Mouse (Mus musculus) kidney, postnatal 0 days (tissue): ENCODE data around the gene Gnas. TPM values are rescaled to one million over a fixed set of nuclear protein-coding genes. Genes with fewer than 3 reads are reported as not detected.
"Not testable (repeated sequence)": the region's sequence is repeated elsewhere in the genome, so short reads cannot be mapped to it uniquely, and the experiment has no call there.

Source experiments
- ATAC-seq: fragments of 200-750 bp; cut with Nextera tagmentation; replicated peaks from 2 replicates; pipeline ENCODE4 v1.8.0; 2017; ENCODE audit warnings: low read depth, moderate number of reproducible peaks, moderate TSS enrichment, moderate library complexity; ENCODE audit not compliant: low FRiP score
- DNase-seq: peaks from one replicate; pipeline ENCODE4 v3.0.0-alpha.2; 2016; ENCODE audit warnings: low spot score
- H3K27ac ChIP-seq: fragments of 300-500 bp; sonication (generic); 2 replicates; pipeline ENCODE4 v1.5.1; 2014; ENCODE audit warnings: mild to moderate bottlenecking
- H3K27me3 ChIP-seq: fragments of 300-500 bp; sonication (generic); 2 replicates; pipeline ENCODE4 v1.6.1; 2014; ENCODE audit warnings: low read length, mixed read lengths; ENCODE audit not compliant: insufficient read depth
- H3K36me3 ChIP-seq: fragments of 300-500 bp; sonication (generic); 2 replicates; pipeline ENCODE4 v1.6.1; 2014; ENCODE audit warnings: low read length, mixed read lengths; ENCODE audit not compliant: insufficient read depth
- H3K4me1 ChIP-seq: fragments of 300-500 bp; sonication (generic); replicated peaks from 2 replicates; pipeline ENCODE4 v1.6.1; 2014; ENCODE audit warnings: antibody characterized with exemption, low read length, mixed read lengths; ENCODE audit not compliant: insufficient read depth
- H3K4me2 ChIP-seq: fragments of 300-500 bp; sonication (generic); 2 replicates; pipeline ENCODE4 v1.6.1; 2014; ENCODE audit warnings: mild to moderate bottlenecking, low read length, moderate library complexity, mixed read lengths
- H3K4me3 ChIP-seq: fragments of 300-500 bp; sonication (generic); replicated peaks from 2 replicates; pipeline ENCODE4 v1.5.1; 2014; ENCODE audit warnings: low read depth, low read length
- H3K9ac ChIP-seq: fragments of 300-500 bp; sonication (generic); 2 replicates; pipeline ENCODE4 v1.6.1; 2014; ENCODE audit warnings: low read depth, low read length
- H3K9me3 ChIP-seq: fragments of 300-500 bp; sonication (generic); replicated peaks from 2 replicates; pipeline ENCODE4 v1.6.1; 2016; ENCODE audit warnings: low read length, inconsistent platforms, mixed read lengths
- CTCF ChIP-seq: IDR thresholded peaks from 2 replicates; pipeline ENCODE4 v1.5.1; 2016; ENCODE audit warnings: antibody characterized with exemption, low read depth, mild to moderate bottlenecking, moderate library complexity
- WGBS: fragments of 180-500 bp; shearing (Covaris S2); extraction: QIAGEN DNeasy Blood & Tissue Kit; methylation state at CpG from one replicate; pipeline ENCODE4 v1.1.7; 2014; 5-methylcytosine and 5-hydroxymethylcytosine counted together
- polyA plus RNA-seq: library from polyadenylated mRNA; unstranded; fragments of >200 nt; fragmentation: Nextera tagmentation; extraction: Ambion mirVana; gene quantifications from 2 replicates; pipeline ENCODE4 v1.2.1, GENCODE M21; 2015

The Gnas gene
- polyA plus RNA-seq, 1 experiment from 2014 or later: 1,363 TPM

DNA sequence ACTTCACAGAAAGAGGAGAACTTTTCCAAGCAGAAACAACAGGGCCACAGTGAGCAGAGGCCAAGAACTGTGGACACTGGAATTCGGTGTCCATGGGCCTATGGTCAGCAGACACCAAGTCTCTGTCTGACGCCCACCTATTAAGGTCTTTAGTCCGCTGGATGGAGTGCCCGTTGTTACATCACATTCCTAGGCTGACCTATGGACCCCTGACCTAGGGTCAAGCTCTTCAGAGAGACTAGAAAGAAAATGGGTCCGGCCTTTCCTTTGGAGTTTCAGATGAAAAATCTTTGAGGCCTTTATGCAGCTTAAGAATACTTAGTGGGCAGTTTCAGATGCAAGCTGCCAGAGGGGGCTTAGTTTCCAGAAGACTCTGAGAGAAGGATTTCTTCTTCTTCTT is 21.5 kb downstream of the Gnas start:
- 28% methylated on average over 5 of the region's 5 CpGs for whole genome bisulfite sequencing
- Histone ChIP-seq H3K27ac (no peak overlapping the region), H3K36me3 (no peaks in the 10 kb centered on the region), H3K4me3 (no peak overlapping the region), H3K27me3 (no peaks in the 10 kb centered on the region), H3K4me2 (no peak overlapping the region), H3K4me1 (no peaks in the 10 kb centered on the region), H3K9ac (no peak overlapping the region), H3K9me3 (no peaks in the 10 kb centered on the region; the same call in 1 of the 2 replicates)
- DNase-seq (no peak), ATAC-seq (no peak)
- no peak for TF ChIP-seq CTCF

DNA sequence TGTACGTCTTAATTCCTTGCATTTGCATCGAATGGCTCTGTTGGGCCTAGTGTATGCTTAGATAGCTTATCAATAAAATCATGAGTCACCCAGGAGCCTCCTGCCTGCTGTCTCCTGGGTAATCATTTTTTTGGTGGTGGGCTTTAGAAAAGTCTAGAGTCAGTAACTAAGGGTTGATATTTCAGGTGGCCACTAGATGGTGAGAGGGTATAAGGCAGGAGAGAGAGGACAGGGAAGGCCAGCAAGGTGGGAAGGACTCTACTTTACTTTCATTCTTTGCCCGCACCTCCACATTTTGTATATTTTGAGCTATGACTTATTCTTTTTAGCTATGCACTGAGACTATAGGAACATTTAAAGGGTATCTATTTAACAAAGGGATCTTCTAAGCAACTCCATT is 23.8 kb downstream of the Gnas start:
- Histone ChIP-seq H3K9me3 (no peaks in the 10 kb centered on the region), H3K4me3 (no peak overlapping the region), H3K27me3 (no peaks in the 10 kb centered on the region), H3K4me1 (no peaks in the 10 kb centered on the region), H3K36me3 (no peaks in the 10 kb centered on the region), H3K4me2 (no peak overlapping the region), H3K27ac (no peak overlapping the region), H3K9ac (no peak overlapping the region)
- TF ChIP-seq CTCF: peak; percentile 53
- no peak for ATAC-seq
- DNase-seq: no peak
- 77% methylated on average over 3 of the region's 3 CpGs for WGBS

DNA sequence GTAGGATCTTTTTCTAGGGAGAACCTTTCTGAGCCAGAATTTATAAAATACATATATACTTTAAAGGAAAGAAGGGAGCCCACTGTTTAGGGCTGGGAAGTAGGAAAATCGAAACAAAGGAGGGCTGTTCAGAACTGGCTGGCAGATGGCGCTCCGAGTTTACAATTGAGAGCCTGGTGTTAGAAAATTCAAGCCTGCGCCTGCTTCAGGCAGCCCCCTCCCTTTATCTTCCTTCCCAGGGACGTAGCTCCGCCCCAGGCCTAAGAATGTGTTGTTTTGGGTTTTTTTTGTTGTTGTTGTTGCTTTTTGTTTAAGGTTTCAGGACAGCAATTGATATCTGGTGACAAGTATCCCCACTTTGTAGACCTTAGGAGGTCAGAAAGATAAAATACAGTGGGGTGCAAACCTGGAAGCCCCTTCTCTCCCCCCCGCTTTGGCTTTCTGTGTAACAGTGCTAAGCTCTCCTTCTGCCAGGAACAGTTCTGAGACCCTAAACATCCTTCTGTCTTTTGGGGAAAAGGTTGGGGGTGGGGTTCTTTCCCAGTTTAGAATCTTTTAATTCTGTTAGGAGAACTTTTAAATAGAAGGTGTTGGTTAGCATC is 26.9 kb downstream of the Gnas start:
- Histone ChIP-seq H3K4me2 (no peak overlapping the region), H3K4me1 (no peaks in the 10 kb centered on the region), H3K27ac (no peak overlapping the region), H3K9me3 (no peaks in the 10 kb centered on the region), H3K4me3 (no peak overlapping the region), H3K9ac (no peak overlapping the region), H3K27me3 (no peaks in the 10 kb centered on the region), H3K36me3 (no peaks in the 10 kb centered on the region)
- WGBS: 16% methylated on average over 7 of the region's 7 CpGs
- ATAC-seq (no peak), DNase-seq (peak; percentile 93)
- peak; percentile 85 for TF ChIP-seq CTCF

DNA sequence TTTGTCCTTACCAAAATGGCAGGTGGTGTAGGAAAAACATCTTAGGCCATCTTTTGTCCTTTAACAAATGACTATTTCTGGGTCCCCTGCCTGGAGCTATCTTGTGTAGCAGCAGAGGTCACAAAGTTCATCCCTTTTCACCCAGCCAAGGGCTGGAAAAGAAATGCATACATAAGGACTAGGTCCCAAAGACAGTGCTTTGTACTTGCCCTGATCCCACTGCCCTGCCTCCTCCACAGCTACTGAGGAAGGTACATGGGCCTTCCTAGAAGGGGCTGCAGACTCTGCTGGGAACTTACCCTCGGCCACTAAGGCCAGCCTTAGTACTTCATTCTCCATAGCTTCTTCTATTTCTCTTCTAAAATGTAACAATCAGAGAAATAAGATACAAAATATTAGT is 27.5 kb downstream of the Gnas start:
- Histone ChIP-seq H3K9me3 (no peaks in the 10 kb centered on the region), H3K27ac (no peak overlapping the region), H3K4me3 (no peak overlapping the region), H3K27me3 (no peaks in the 10 kb centered on the region), H3K4me2 (no peak overlapping the region), H3K9ac (no peak overlapping the region), H3K36me3 (no peaks in the 10 kb centered on the region), H3K4me1 (no peaks in the 10 kb centered on the region)
- no peak for ATAC-seq
- no peak for TF ChIP-seq CTCF
- WGBS: 75% methylated on average over 1 of the region's 1 CpGs
- no peak for DNase-seq

DNA sequence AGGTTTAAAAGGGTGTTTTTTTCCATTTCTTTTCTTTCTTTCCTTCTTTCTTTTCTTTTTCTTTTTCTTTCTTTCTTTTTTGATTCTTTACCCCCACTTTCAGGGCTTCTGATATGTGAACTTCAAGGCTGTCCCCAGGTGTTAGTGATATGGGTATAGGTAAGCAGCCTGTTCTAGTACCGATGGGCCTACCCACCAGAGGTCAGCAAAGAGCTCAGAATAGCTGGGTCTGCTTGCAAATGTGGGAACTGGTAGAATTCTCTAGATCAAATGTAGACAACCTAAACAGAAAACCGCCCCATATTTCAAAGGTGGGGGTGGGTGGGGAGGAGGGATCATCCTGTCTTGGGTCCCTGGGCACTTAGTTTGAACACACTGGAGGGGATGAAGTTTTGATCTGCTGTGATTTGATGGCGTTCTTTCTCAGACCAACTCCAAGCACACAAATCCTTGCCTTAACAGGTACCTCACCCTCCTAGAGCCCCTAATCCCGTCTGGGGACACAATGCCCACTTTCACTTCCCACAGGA is 28.1 kb downstream of the Gnas start:
- H3K36me3 ChIP-seq: no peaks in the 10 kb centered on the region
- no peaks in the 10 kb centered on the region for H3K4me1 ChIP-seq
- ATAC-seq: peak; percentile 61; the same call in 1 of the 2 replicates
- H3K9me3 ChIP-seq: no peaks in the 10 kb centered on the region
- H3K4me2 ChIP-seq: no peak overlapping the region
- no peak overlapping the region for H3K4me3 ChIP-seq
- no peaks in the 10 kb centered on the region for H3K27me3 ChIP-seq
- H3K9ac ChIP-seq: no peak overlapping the region
- peak; percentile 90 for TF ChIP-seq CTCF
- no peak overlapping the region for H3K27ac ChIP-seq
- DNase-seq: peak; percentile 88
- WGBS: 29% methylated on average over 4 of the region's 4 CpGs

DNA sequence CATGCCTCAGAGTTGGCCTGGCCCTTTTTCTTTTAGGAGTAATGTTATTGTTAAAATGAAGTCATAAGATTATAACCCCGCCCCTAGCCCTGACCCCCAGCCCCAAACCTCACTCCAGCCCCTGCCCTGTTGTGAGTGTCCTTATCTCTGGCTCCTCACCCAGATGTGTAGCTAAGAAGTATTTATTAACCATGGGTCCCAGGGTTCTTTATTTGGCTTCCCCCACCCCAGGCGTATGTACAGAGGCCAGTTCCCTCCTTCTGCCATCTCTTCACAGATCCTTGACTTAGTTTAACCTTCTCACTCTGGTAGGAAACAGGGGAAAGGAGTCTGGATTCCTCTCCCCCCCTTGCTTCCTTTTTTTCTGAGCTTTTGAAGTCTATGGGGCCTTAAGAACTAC is 28.5 kb downstream of the Gnas start:
- no peaks in the 10 kb centered on the region for H3K27me3 ChIP-seq
- no peak overlapping the region for H3K9ac ChIP-seq
- ATAC-seq: no peak
- TF ChIP-seq CTCF: no peak
- no peak overlapping the region for H3K27ac ChIP-seq
- no peaks in the 10 kb centered on the region for H3K9me3 ChIP-seq
- no peak for DNase-seq
- no peak overlapping the region for H3K4me3 ChIP-seq
- no peaks in the 10 kb centered on the region for H3K36me3 ChIP-seq
- WGBS: 87% methylated on average over 2 of the region's 2 CpGs
- H3K4me2 ChIP-seq: no peak overlapping the region
- no peaks in the 10 kb centered on the region for H3K4me1 ChIP-seq

DNA sequence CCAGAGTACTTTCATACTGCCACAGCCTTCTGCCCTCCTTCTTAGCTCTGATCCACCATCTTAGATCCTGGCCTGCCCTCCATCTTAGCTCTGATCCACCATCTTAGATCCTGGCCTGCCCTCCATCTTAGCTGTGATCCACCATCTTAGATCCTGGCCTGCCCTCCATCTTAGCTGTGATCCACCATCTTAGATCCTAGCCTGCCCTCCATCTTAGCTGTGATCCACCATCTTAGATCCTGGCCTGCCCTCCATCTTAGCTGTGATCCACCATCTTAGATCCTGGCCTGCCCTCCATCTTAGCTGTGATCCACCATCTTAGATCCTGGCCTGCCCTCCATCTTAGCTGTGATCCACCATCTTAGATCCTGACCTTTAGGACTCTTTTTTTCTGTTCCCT is 31.3 kb downstream of the Gnas start:
- not testable (repeated sequence) for H3K27ac ChIP-seq, H3K4me2 ChIP-seq, ATAC-seq, H3K27me3 ChIP-seq, H3K36me3 ChIP-seq, H3K9me3 ChIP-seq, H3K4me1 ChIP-seq, H3K9ac ChIP-seq, H3K4me3 ChIP-seq, DNase-seq
